Mouse (Mus musculus): ENCODE data around the gene Gm20716. TPM values are rescaled to one million over a fixed set of nuclear protein-coding genes. Genes with fewer than 3 reads are reported as not detected.
"Not testable (repeated sequence)": the region's sequence is repeated elsewhere in the genome, so short reads cannot be mapped to it uniquely, and the experiment has no call there.

The Gm20716 gene
- polyA plus RNA-seq, 1 experiment: 20.7 TPM

- no peaks in the 10 kb centered on the region for H3K36me3 ChIP-seq (ENCODE audit: control insufficient read depth, insufficient read depth, low read length)
- H3K27ac ChIP-seq (ENCODE audit: control insufficient read depth, insufficient read depth, low read depth, low read length): no peak overlapping the region
- TF ChIP-seq CTCF (IDR thresholded peaks at IDR 0.05; ENCODE audit: control insufficient read depth, insufficient read depth, insufficient replicate concordance, low read depth, low read length) (no peak), POLR2A (IDR thresholded peaks at IDR 0.05; ENCODE audit: control insufficient read depth, low read depth, low read length) (no peak)
- peaks cover 6% of the 10 kb centered on the region for H3K4me1 ChIP-seq (ENCODE audit: control insufficient read depth, insufficient read depth, low read length)
- H3K4me3 ChIP-seq (ENCODE audit: control insufficient read depth, low read depth, low read length): no peak overlapping the region; the same call in 1 of the 2 replicates
- H3K27me3 ChIP-seq (ENCODE audit: control insufficient read depth, insufficient read depth, low read length): no peaks in the 10 kb centered on the region
Observed at GRCm38 (mm10) chr2:168161978-168162377, 68.2 kb downstream of the Gm20716 start.

GRCm38 (mm10) chr2:168161514-168161971 is 68.6 kb downstream of the Gm20716 start:
- no peak for TF ChIP-seq POLR2A (IDR thresholded peaks at IDR 0.05; ENCODE audit: control insufficient read depth, low read depth, low read length)
- no peak for TF ChIP-seq CTCF (IDR thresholded peaks at IDR 0.05; ENCODE audit: control insufficient read depth, insufficient read depth, insufficient replicate concordance, low read depth, low read length)
- peaks cover 4% of the 10 kb centered on the region for H3K4me1 ChIP-seq (ENCODE audit: control insufficient read depth, insufficient read depth, low read length)
- no peaks in the 10 kb centered on the region for H3K27me3 ChIP-seq (ENCODE audit: control insufficient read depth, insufficient read depth, low read length)
- H3K27ac ChIP-seq (ENCODE audit: control insufficient read depth, insufficient read depth, low read depth, low read length): no peak overlapping the region
- H3K4me3 ChIP-seq (ENCODE audit: control insufficient read depth, low read depth, low read length): no peak overlapping the region
- no peaks in the 10 kb centered on the region for H3K36me3 ChIP-seq (ENCODE audit: control insufficient read depth, insufficient read depth, low read length)

DNA sequence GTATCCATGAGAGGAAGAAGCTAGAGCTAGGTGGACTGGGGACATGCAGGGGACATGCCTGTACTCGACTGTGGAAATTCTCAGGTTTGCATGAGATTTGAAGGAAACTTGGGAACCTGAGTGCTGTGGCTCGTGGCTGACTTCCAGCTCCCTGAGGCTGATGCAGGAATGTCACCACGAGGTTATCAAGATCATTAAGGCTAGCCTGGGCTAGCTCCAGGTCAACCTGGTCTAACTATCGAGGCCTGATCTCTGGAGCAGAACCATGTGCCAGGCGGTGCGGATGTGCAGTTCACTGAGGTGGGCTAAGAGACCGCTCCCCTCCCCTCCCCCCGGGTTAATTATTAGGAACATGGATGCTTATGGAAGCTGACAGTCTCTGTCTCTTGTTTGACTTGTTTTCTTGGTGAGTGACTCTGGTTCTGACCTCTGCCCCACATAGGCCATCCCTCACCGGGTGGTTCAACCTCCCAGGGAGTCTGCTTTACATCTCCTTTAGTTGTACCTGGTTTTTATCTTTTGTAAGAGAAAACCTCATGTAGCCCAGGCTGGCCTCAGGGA is 69.7 kb downstream of the Gm20716 start:
- Histone ChIP-seq H3K4me1 (ENCODE audit: control insufficient read depth, insufficient read depth, low read length) (peaks cover 4% of the 10 kb centered on the region), H3K27ac (ENCODE audit: control insufficient read depth, insufficient read depth, low read depth, low read length) (no peak overlapping the region), H3K27me3 (ENCODE audit: control insufficient read depth, insufficient read depth, low read length) (no peaks in the 10 kb centered on the region), H3K36me3 (ENCODE audit: control insufficient read depth, insufficient read depth, low read length) (no peaks in the 10 kb centered on the region), H3K4me3 (ENCODE audit: control insufficient read depth, low read depth, low read length) (no peak overlapping the region)
- TF ChIP-seq CTCF (IDR thresholded peaks at IDR 0.05; ENCODE audit: control insufficient read depth, insufficient read depth, insufficient replicate concordance, low read depth, low read length) (no peak), POLR2A (IDR thresholded peaks at IDR 0.05; ENCODE audit: control insufficient read depth, low read depth, low read length) (no peak)

DNA sequence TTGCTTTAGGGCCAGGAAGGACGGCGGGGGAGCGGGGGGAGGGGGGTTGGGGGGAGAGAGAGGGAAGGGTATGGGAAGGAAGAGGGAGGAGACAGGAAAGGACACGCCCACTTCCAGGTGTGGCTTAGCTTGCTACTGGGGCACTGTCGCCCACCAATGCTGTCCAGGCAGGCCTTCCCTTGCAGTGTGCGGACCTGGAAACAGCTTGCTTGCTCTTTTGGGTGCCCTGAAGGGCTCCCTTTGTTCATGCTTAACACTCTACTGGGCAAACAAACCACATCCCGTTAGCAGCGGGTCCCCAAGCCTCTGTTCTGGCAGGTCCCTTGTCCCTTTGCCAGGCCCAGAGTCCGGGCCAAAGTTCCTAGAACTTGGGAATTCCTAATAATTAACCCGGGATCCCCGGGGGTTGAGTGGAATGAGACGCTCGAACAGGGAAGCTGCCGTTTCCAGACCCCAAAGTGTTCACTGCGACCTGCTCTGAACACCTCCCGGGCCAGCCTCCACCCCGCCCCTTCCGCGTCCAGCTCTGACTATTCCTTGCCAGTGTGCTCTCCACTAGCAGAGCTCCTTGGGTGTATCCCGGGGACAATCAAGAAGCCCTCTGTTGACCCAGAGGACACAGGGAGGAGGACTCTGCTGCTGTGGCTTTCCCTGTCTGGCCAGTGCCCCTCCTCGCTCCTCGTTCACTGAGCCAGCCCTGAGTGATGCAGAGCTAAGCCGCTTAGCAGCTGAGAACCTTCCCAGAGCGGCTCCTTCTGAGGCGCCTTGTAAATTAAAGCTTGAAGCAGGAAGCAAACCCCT is 71.1 kb downstream of the Gm20716 start:
- Histone ChIP-seq H3K36me3 (ENCODE audit: control insufficient read depth, insufficient read depth, low read length) (no peaks in the 10 kb centered on the region), H3K27ac (ENCODE audit: control insufficient read depth, insufficient read depth, low read depth, low read length) (no peak overlapping the region), H3K4me3 (ENCODE audit: control insufficient read depth, low read depth, low read length) (no peak overlapping the region), H3K4me1 (ENCODE audit: control insufficient read depth, insufficient read depth, low read length) (peaks cover 7% of the 10 kb centered on the region), H3K27me3 (ENCODE audit: control insufficient read depth, insufficient read depth, low read length) (no peaks in the 10 kb centered on the region)
- no peak for TF ChIP-seq CTCF (IDR thresholded peaks at IDR 0.05; ENCODE audit: control insufficient read depth, insufficient read depth, insufficient replicate concordance, low read depth, low read length)
- TF ChIP-seq POLR2A (IDR thresholded peaks at IDR 0.05; ENCODE audit: control insufficient read depth, low read depth, low read length): no peak

- H3K36me3 ChIP-seq (ENCODE audit: control insufficient read depth, insufficient read depth, low read length); H3K4me1 ChIP-seq (ENCODE audit: control insufficient read depth, insufficient read depth, low read length); H3K27me3 ChIP-seq (ENCODE audit: control insufficient read depth, insufficient read depth, low read length); H3K27ac ChIP-seq (ENCODE audit: control insufficient read depth, insufficient read depth, low read depth, low read length); H3K4me3 ChIP-seq (ENCODE audit: control insufficient read depth, low read depth, low read length): not testable (repeated sequence)
Observed at GRCm38 (mm10) chr2:168157974-168158373, 72.2 kb downstream of the Gm20716 start.

DNA sequence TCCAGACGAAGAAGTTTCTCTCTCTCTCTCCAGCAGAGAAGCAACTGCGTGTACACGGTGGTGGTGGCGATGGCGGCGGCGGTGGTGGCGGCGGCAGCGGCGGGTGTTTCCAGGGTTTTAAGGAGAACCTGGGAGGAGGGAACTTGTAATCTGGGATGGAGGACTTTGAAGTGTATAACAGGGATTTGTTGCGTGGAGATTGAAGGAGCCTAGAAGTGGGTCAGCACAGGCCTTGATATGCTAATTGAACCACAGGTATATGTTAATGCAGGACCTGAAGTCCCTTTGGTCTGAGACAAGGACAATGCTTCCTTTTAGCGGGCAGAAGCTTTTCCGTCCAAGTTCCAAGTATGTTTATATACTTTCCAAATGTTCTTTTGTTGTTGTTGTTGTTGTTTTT is 73.8 kb downstream of the Gm20716 start:
- no peak overlapping the region for H3K27ac ChIP-seq (ENCODE audit: control insufficient read depth, insufficient read depth, low read depth, low read length)
- TF ChIP-seq CTCF (IDR thresholded peaks at IDR 0.05; ENCODE audit: control insufficient read depth, insufficient read depth, insufficient replicate concordance, low read depth, low read length): no peak
- no peaks in the 10 kb centered on the region for H3K27me3 ChIP-seq (ENCODE audit: control insufficient read depth, insufficient read depth, low read length)

DNA sequence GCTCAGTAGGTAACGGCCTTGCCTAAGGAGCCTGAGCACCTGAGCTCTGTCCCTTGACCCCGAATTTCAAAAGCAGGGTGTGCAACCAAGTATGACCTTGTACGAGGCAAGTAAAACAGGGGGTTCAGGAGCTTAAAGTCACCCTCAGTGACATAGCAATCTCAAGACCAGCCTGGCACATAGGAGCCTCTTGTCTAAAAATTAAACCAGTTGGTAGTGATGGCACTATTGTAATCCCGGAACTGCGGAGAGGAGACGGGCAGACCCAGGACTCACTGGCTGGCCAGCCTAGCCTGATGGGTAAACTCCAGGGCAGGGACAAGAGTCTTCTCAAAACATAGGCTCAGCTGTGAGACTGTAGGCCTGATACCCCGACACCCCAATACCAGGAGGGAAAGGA is 74.5 kb downstream of the Gm20716 start:
- H3K27ac ChIP-seq (ENCODE audit: control insufficient read depth, insufficient read depth, low read depth, low read length): no peak overlapping the region
- H3K4me3 ChIP-seq (ENCODE audit: control insufficient read depth, low read depth, low read length): no peak overlapping the region
- peaks cover 6% of the 10 kb centered on the region for H3K4me1 ChIP-seq (ENCODE audit: control insufficient read depth, insufficient read depth, low read length)
- no peaks in the 10 kb centered on the region for H3K36me3 ChIP-seq (ENCODE audit: control insufficient read depth, insufficient read depth, low read length)
- H3K27me3 ChIP-seq (ENCODE audit: control insufficient read depth, insufficient read depth, low read length): no peaks in the 10 kb centered on the region
- no peak for TF ChIP-seq CTCF (IDR thresholded peaks at IDR 0.05; ENCODE audit: control insufficient read depth, insufficient read depth, insufficient replicate concordance, low read depth, low read length)
- no peak for TF ChIP-seq POLR2A (IDR thresholded peaks at IDR 0.05; ENCODE audit: control insufficient read depth, low read depth, low read length)

More for the DNA sequence above, 73.8 kb downstream of the Gm20716 start:
- Histone ChIP-seq H3K36me3 (ENCODE audit: control insufficient read depth, insufficient read depth, low read length) (no peaks in the 10 kb centered on the region), H3K4me3 (ENCODE audit: control insufficient read depth, low read depth, low read length) (no peak overlapping the region), H3K4me1 (ENCODE audit: control insufficient read depth, insufficient read depth, low read length) (peaks cover 6% of the 10 kb centered on the region)

All from testis, adult 2 months (tissue).